Mouse (Mus musculus): Measurements from ENCODE around the gene Prdm5. TPM values are rescaled to one million over a fixed set of nuclear protein-coding genes. Genes with fewer than 3 reads are reported as not detected.

The Prdm5 gene
- total RNA-seq, 4 experiments from 2014 or later, result 1.2 to 2.0 (median 1.4) TPM

DNA sequence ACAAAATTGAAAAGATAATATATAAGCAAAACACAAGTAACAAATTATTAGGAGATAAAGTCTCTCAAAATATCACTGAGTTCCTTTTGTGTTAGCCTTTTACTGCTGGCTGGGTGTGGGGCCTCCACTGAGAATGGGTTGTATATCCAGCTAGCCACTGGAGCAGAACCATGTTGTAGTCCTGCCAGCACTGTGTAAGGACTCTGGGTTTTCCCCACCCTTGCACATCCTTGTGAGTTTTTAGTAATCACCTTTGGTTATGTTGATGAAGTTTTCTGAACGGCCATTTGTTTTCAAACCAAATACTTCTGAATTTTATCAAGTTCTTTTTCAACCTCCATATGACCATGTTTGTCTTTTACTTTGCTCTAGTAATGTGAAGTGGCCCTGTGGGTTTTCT is 151.7 kb downstream of the Prdm5 start:
- no peak for DNase-seq (ENCODE audit: low spot score in 2 of 2)

DNA sequence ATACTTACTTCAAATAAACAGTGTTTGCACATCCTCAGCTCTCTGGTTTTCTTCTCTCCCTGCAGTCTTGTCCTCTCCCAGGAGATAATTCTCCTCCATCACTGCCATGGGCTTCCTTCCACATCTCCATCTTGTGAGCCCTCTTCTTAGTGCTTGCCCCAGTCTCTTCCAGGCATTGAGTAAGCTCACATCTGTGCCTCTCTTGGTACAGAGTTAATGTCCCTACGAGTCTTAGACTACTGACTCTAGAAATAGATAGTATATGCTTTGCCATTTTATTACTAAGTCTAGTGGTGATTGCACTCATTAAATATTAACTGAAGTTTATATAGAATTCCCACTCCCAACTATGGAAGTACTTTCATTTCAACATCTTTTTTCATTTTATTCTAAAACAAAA is 154.0 kb downstream of the Prdm5 start:
- no peak for DNase-seq (ENCODE audit: low spot score in 2 of 2)

DNA sequence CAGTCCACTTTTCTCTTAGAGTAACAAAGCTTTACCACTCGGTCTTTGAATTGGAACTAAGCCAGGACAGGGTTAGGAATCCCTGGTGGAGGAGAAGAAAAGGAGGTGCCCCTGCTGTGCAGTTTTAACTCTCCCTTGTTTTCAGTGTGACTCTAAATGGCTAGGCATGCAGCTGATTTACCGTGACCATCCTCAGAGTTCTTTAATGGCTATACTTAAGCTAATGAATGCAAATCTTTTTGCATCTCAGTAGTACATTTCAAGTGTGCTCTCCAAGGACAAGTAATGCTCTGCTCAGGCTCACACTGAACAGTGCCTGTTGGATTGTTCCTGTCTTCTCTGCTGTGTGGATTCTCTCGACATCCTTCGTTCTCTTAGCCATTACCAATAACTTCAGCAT is 154.4 kb downstream of the Prdm5 start:
- DNase-seq (ENCODE audit: low spot score in 2 of 2), result no peak

DNA sequence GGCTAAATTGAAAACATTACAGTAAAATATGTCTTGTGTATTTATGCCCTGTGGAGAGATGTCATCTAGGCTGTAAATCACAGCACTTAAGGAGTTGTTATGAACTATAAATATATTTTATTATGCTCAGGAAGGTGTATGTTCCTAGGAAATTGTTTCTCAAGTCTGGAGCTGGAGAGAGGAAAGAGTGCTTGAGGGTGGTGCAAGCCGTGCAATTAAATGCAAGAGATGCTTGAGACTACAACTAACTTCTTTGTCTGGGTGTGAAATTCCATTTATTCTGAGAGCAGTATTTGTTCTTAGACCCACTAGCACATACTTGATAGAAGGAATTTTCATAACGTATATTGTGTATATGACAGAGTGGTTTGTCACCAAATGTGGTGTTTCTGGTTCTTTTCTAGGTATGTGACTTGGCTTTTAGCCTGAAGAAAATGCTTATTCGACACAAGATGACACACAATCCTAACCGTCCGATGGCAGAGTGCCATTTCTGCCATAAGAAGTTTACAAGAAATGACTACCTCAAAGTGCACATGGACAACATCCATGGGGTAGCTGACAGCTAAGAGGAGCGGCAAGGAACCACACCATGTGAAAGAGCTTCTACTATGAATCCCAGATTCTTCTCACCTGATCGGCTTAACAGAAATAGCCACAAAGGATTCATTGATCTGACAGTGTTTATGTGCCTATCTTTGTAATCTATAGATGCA is 156.9 kb downstream of the Prdm5 start:
- DNase-seq (ENCODE audit: low spot score in 2 of 2), result no peak

DNA sequence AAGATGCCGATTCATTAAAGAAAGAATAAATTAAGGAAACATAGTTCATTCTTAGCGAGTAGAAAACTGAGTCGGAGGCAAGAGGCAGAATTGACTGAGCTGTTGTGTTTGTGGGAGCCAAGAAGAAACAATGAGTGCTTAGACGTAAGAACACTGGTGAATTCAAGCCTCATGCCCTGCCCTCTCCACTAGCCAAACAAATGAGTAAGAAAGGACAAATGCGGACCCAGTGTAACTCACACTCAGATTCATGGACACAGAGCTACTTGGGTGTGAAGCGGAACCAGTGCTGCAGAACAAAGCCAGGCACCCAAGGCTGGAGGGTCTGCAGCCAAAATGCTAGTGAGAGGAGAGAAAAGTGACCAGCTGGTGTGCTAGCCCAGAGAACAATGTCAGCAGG is 171.7 kb downstream of the Prdm5 start:
- DNase-seq (ENCODE audit: low spot score in 2 of 2), result no peak

DNA sequence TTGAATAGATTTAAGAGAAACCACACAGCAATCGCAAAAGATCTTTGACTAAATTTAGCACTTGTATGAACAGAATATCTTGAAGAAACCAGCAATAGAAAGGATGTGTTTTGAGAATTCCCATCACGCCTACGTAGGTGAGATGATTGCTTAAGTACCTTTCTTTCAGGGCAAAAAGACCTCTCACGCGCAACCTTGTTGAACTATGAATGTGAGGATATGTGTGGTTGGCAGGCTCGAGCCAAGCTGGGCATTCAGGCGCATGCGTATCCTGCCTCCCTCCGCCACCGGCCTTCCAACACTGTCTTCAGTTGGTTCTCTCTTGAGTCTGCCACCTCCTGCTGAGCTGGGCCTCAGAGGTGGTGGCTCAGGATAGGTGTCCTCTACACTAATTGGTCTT is 173.5 kb downstream of the Prdm5 start, which contains the start of gene 4930544G11Rik:
4930544G11Rik (plus strand) TSS at position 301 of the 400 bp plus-strand sequence.
- no peak for DNase-seq (ENCODE audit: low spot score in 2 of 2)

DNA sequence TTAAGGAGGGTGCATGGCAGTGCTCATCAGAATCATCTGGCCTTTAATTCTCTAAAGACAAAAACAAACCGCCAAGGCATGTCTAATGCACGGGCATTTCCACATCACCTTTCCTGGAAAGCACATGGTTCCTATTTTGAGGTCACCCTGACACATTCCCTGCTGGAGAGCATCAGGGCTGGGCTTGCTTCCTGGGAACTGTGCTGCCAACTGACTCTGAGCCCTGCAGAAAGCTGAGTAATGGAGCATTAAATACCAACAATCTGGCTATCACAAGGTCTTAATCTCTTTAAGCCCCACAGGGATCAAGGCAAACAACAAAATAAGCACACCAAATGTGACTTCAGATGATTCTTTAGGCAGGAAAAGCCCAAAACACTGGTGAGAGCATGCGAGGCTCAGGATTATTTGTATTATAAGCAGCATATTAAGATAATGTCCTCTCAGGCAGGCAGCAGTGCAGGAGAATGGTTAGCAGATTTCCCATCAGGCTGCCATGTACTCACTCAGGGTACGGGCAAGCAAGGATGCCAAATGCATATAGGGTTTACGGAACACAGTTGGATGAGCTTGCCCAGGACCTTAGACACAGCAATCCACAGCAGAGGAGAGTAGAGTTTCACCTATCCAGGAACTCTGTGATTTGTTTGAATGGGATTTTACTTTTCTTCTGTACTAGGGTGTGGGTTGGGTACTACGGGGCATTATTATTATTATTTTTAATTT is 190.8 kb downstream of the Prdm5 start:
- DNase-seq (ENCODE audit: low spot score in 2 of 2), result no peak

DNA sequence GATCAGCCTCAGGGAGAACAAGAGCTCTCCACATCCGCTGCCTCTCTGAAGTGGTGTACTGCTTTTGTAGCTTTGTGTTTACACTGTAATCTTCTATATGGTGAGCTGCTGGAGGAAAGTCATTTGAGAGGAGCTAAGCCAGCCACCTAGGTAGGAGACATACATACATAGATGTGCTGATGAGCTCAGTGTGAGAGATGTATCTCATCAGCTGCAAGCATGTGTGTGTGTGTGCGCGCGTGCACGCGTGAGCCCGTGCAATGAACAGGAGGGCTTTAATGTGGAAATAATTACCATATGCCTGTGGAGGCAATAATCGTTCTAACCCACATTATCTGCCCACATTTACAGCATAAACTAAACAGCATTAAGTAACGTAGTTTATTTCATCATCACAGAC is 191.6 kb downstream of the Prdm5 start:
- DNase-seq (ENCODE audit: low spot score in 2 of 2), result no peak

Other genes with a start within 250 kb of the Prdm5 start
- under 1 TPM in 3 of 4 experiments, not detected in 1; 0.04 to 0.07 (median 0.05) TPM for gene Ndnf, start 107.4 kb upstream of the Prdm5 start, total RNA-seq (2022)
- not detected for gene 4930544G11Rik, start 173.6 kb downstream of the Prdm5 start, total RNA-seq (2022)

Data from gastrocnemius, adult 8-10 months (tissue).